Mouse (Mus musculus) lung, embryonic 14.5 days (tissue): ENCODE measurements around the gene Tlx2. TPM values are rescaled to one million over a fixed set of nuclear protein-coding genes. Genes with fewer than 3 reads are reported as not detected.

Experiments used
- ATAC-seq: fragments of 200-750 bp; cut with Nextera tagmentation; 2 replicates; pipeline ENCODE4 v1.8.0; 2017; ENCODE audit warnings: mild to moderate bottlenecking, moderate TSS enrichment, moderate library complexity; ENCODE audit not compliant: insufficient read depth
- DNase-seq: peaks from one replicate; pipeline ENCODE4 v3.0.0-alpha.2; 2015
- H3K27ac ChIP-seq: fragments of 300-500 bp; sonication (generic); 2 replicates; pipeline ENCODE4 v1.5.1; 2014; ENCODE audit warnings: low read depth, mild to moderate bottlenecking, moderate library complexity
- H3K27me3 ChIP-seq: fragments of 300-500 bp; sonication (generic); 2 replicates; pipeline ENCODE4 v1.6.1; 2014; ENCODE audit warnings: low read length, control low read depth; ENCODE audit not compliant: insufficient read depth
- H3K36me3 ChIP-seq: fragments of 300-500 bp; sonication (generic); 2 replicates; pipeline ENCODE4 v1.6.1; 2014; ENCODE audit warnings: control low read depth; ENCODE audit not compliant: insufficient read depth
- H3K4me1 ChIP-seq: fragments of 300-500 bp; sonication (generic); 2 replicates; pipeline ENCODE4 v1.6.1; 2014; ENCODE audit warnings: antibody characterized with exemption, control low read depth; ENCODE audit not compliant: insufficient read depth
- H3K4me2 ChIP-seq: fragments of 300-500 bp; sonication (generic); 2 replicates; pipeline ENCODE4 v1.6.1; 2014; ENCODE audit warnings: mild to moderate bottlenecking
- H3K4me3 ChIP-seq: fragments of 300-500 bp; sonication (generic); 2 replicates; pipeline ENCODE4 v1.5.1; 2014; ENCODE audit warnings: low read depth, low read length
- H3K9ac ChIP-seq: fragments of 300-500 bp; sonication (generic); 2 replicates; pipeline ENCODE4 v1.6.1; 2014
- H3K9me3 ChIP-seq: fragments of 300-500 bp; sonication (generic); 2 replicates; pipeline ENCODE4 v1.6.1; 2016; ENCODE audit warnings: low read depth, low read length, control low read depth
- CTCF ChIP-seq: IDR thresholded peaks from 2 replicates; pipeline ENCODE4 v1.5.1; 2016; ENCODE audit warnings: antibody characterized with exemption, low read depth
- WGBS: fragments of 180-500 bp; shearing (Covaris S2); extraction: QIAGEN DNeasy Blood & Tissue Kit; methylation state at CpG from one replicate; pipeline ENCODE4 v1.1.7; 2014; 5-methylcytosine and 5-hydroxymethylcytosine counted together
- polyA plus RNA-seq: library from polyadenylated mRNA; unstranded; fragments of >200 nt; fragmentation: Nextera tagmentation; extraction: Ambion mirVana; gene quantifications from 2 replicates; pipeline ENCODE4 v1.2.1, GENCODE M21; 2014

Tlx2 gene
- polyA plus RNA-seq, 1 experiment from 2014 or later, result 0.25 TPM

- Histone ChIP-seq H3K9me3 (no peaks in the 10 kb centered on the region), H3K9ac (no peak overlapping the region), H3K27me3 (no peaks in the 10 kb centered on the region), H3K4me2 (no peak overlapping the region), H3K4me1 (no peaks in the 10 kb centered on the region), H3K4me3 (no peak overlapping the region), H3K27ac (peak overlapping the region; percentile 24; the same call in 1 of the 2 replicates), H3K36me3 (0 out of 2 replicates have a peak, but pooled peaks cover 8% of the 10 kb centered on the region)
- 46% methylated on average over 6 of the region's 6 CpGs for WGBS
- ATAC-seq (no peak), DNase-seq (no peak)
- no peak for TF ChIP-seq CTCF
These were observed 26.5 kb downstream of the Tlx2 start for GRCm38 (mm10) chr6:83043561-83043960.

GRCm38 (mm10) chr6:83040601-83041000 lies 29.5 kb downstream of the Tlx2 start:
- no peak for TF ChIP-seq CTCF
- Histone ChIP-seq H3K9ac (no peak overlapping the region), H3K9me3 (no peaks in the 10 kb centered on the region), H3K27ac (no peak overlapping the region), H3K27me3 (no peaks in the 10 kb centered on the region), H3K4me2 (no peak overlapping the region), H3K4me1 (0 out of 2 replicates have a peak, but pooled peaks cover 2% of the 10 kb centered on the region), H3K36me3 (0 out of 2 replicates have a peak, but pooled peaks cover 8% of the 10 kb centered on the region), H3K4me3 (no peak overlapping the region)
- ATAC-seq, result no peak
- DNase-seq, result no peak
- WGBS, result 74% methylated on average over 5 of the region's 5 CpGs

GRCm38 (mm10) chr6:83038496-83039012 lies 31.5 kb downstream of the Tlx2 start:
- no peaks in the 10 kb centered on the region for H3K9me3 ChIP-seq
- ATAC-seq (peak; percentile 7; the same call in 1 of the 2 replicates), DNase-seq (peak; percentile 85)
- H3K27ac ChIP-seq, result no peak overlapping the region
- peak overlapping the region; percentile 20 for H3K4me3 ChIP-seq
- H3K4me1 ChIP-seq, result 0 out of 2 replicates have a peak, but pooled peaks cover 7% of the 10 kb centered on the region
- 0 out of 2 replicates have a peak, but pooled peaks cover 8% of the 10 kb centered on the region for H3K36me3 ChIP-seq
- H3K27me3 ChIP-seq, result no peaks in the 10 kb centered on the region
- 0 out of 2 replicates have a peak overlapping the region, but pooled peaks have one; percentile 17 for H3K9ac ChIP-seq
- TF ChIP-seq CTCF, result no peak
- peak overlapping the region; percentile 56 for H3K4me2 ChIP-seq
- 16% methylated on average over 24 of the region's 24 CpGs for whole genome bisulfite sequencing

- no peak for TF ChIP-seq CTCF
- H3K4me2 ChIP-seq, result 0 out of 2 replicates have a peak overlapping the region, but pooled peaks have one; percentile 5
- no peaks in the 10 kb centered on the region for H3K27me3 ChIP-seq
- H3K9ac ChIP-seq, result no peak overlapping the region
- 36% methylated on average over 8 of the region's 8 CpGs for WGBS
- no peak overlapping the region for H3K4me3 ChIP-seq
- H3K27ac ChIP-seq, result no peak overlapping the region
- H3K4me1 ChIP-seq, result 0 out of 2 replicates have a peak, but pooled peaks cover 7% of the 10 kb centered on the region
- H3K9me3 ChIP-seq, result no peaks in the 10 kb centered on the region
- DNase-seq (peak; percentile 53), ATAC-seq (no peak)
- 0 out of 2 replicates have a peak, but pooled peaks cover 8% of the 10 kb centered on the region for H3K36me3 ChIP-seq
These were observed 32.9 kb downstream of the Tlx2 start for GRCm38 (mm10) chr6:83037188-83037587.

- WGBS, result 17% methylated on average over 5 of the region's 5 CpGs
- H3K4me1 ChIP-seq, result 0 out of 2 replicates have a peak, but pooled peaks cover 9% of the 10 kb centered on the region
- H3K36me3 ChIP-seq, result no peaks in the 10 kb centered on the region
- no peaks in the 10 kb centered on the region for H3K27me3 ChIP-seq
- no peaks in the 10 kb centered on the region for H3K9me3 ChIP-seq
- H3K9ac ChIP-seq, result peak overlapping the region; percentile 66
- H3K4me2 ChIP-seq, result peak overlapping the region; percentile 78
- H3K27ac ChIP-seq, result peak overlapping the region; percentile 93; the same call in 1 of the 2 replicates
- ATAC-seq (peak; percentile 0; the same call in 1 of the 2 replicates), DNase-seq (no peak)
- TF ChIP-seq CTCF, result no peak
- H3K4me3 ChIP-seq, result peak overlapping the region; percentile 55
These were observed 35.5 kb downstream of the Tlx2 start for GRCm38 (mm10) chr6:83034463-83035055.

GRCm38 (mm10) chr6:83033249-83034185 lies 36.6 kb downstream of the Tlx2 start, which contains the start of the genes Dok1 and Loxl3:
Gene Dok1 (minus strand): TSS chr6:83033471.
Gene Loxl3 (plus strand): TSS chr6:83034173.
- Histone ChIP-seq H3K4me3 (peak within 1 kb of the TSS; percentile 55), H3K9ac (peak within 1 kb of the TSS; percentile 66), H3K27me3 (no peaks in the 10 kb centered on the region), H3K9me3 (no peaks in the 10 kb centered on the region), H3K36me3 (no peaks in the 10 kb centered on the region), H3K4me1 (0 out of 2 replicates have a peak, but pooled peaks cover 9% of the 10 kb centered on the region), H3K4me2 (peak within 1 kb of the TSS; percentile 78), H3K27ac (peak within 1 kb of the TSS; percentile 93)
- WGBS, result under 1% methylated on average over 51 of the region's 51 CpGs
- peak; percentile 87 for DNase-seq
- ATAC-seq, result peak; percentile 88
- no peak for TF ChIP-seq CTCF
